Mouse (Mus musculus) cortical plate, adult 2 months (tissue): ENCODE data around the gene Pus3.

Source experiments
- CTCF ChIP-seq: fragments of 200-500 bp; IDR thresholded peaks from 2 replicates; pipeline ENCODE4 v1.5.1; 2011; ENCODE audit warnings: mild to moderate bottlenecking, control low read depth, low read length; ENCODE audit not compliant: insufficient read depth; ENCODE audit errors: extremely low read depth
- POLR2A ChIP-seq: fragments of 200-500 bp; IDR thresholded peaks from 2 replicates; pipeline ENCODE4 v1.6.1; 2011; ENCODE audit warnings: mild to moderate bottlenecking, low read length, control low read depth; ENCODE audit not compliant: insufficient read depth; ENCODE audit errors: extremely low read depth

GRCm38 (mm10) chr9:35614005-35614404 is 55.6 kb downstream of the Pus3 start:
- TF ChIP-seq POLR2A = no peak
- no peak for TF ChIP-seq CTCF
